ENCODE assay signal across 12 mouse cellular contexts in genomic region chr2:156005393-156005792, GRCm38 (mm10). TPM values are rescaled to one million over a fixed set of nuclear protein-coding genes. Genes with fewer than 3 reads are reported as not detected.
DNase-seq lines count a peak whose midpoint lies in the region; ATAC-seq and TF ChIP-seq lines count a peak whose summit lies in the region.
"Had no signal": no experiment of that assay in that cellular context is flagged by ENCODE, and none has a peak within 500 bp of the region (broad histone marks: within the 10 kb centered on the region; RNA-seq: fewer than 3 reads in every experiment).

No protein-coding gene starts in this region.

- no peak overlapping the region for H3K9ac ChIP-seq in intestine, postnatal 0 days (ENCODE audit: low read depth, low read length)
- no peak overlapping the region for H3K9ac ChIP-seq in intestine, embryonic 15.5 days
- H3K9ac ChIP-seq: forebrain, embryonic 12.5 days; midbrain, embryonic 13.5 days had no signal

- no peak overlapping the region for H3K4me3 ChIP-seq in intestine, postnatal 0 days (ENCODE audit: low read depth, low read length)
- H3K4me3 ChIP-seq in intestine, embryonic 15.5 days (replicated peaks), result no peak overlapping the region
- H3K4me3 ChIP-seq in testis, adult 2 months (ENCODE audit: control insufficient read depth, low read depth, low read length), result no peak overlapping the region
- H3K4me3 ChIP-seq: forebrain, embryonic 12.5 days; midbrain, embryonic 13.5 days had no signal

- H3K27me3 ChIP-seq in intestine, postnatal 0 days (replicated peaks; ENCODE audit: control insufficient read depth, insufficient read depth, low read length), result no peaks in the 10 kb centered on the region
- no peaks in the 10 kb centered on the region for H3K27me3 ChIP-seq in intestine, embryonic 15.5 days (replicated peaks)
- no peaks in the 10 kb centered on the region for H3K27me3 ChIP-seq in testis, adult 2 months (ENCODE audit: control insufficient read depth, insufficient read depth, low read length)
- H3K27me3 ChIP-seq: forebrain, embryonic 12.5 days; midbrain, embryonic 13.5 days had no signal

- no peaks in the 10 kb centered on the region for H3K4me1 ChIP-seq in intestine, postnatal 0 days (replicated peaks; ENCODE audit: control insufficient read depth, insufficient read depth, low read length)
- peaks cover 4% of the 10 kb centered on the region; the same call in 1 of the 2 replicates for H3K4me1 ChIP-seq in intestine, embryonic 15.5 days (replicated peaks)
- H3K4me1 ChIP-seq in testis, adult 2 months (ENCODE audit: control insufficient read depth, insufficient read depth, low read length), result peaks cover 6% of the 10 kb centered on the region

- no peak for DNase-seq in testis, postnatal 10 days (ENCODE audit: low spot score)
- DNase-seq in T-cell, adult 2 months (ENCODE audit: low spot score), result peak; percentile 10
- DNase-seq in thymus, postnatal 4 days, result peak; percentile 67
- DNase-seq: right cerebral cortex, adult 18-20 months had no signal

- H3K4me2 ChIP-seq in intestine, postnatal 0 days (replicated peaks; ENCODE audit: low read depth), result no peak overlapping the region
- H3K4me2 ChIP-seq in intestine, embryonic 15.5 days (replicated peaks), result no peak overlapping the region
- H3K4me2 ChIP-seq: forebrain, embryonic 12.5 days; midbrain, embryonic 13.5 days had no signal

- peak; percentile 53 for TF ChIP-seq CTCF in intestine, postnatal 0 days (IDR thresholded peaks at IDR 0.05; ENCODE audit: low read depth)
- TF ChIP-seq CTCF in testis, adult 2 months (IDR thresholded peaks at IDR 0.05; ENCODE audit: control insufficient read depth, insufficient read depth, insufficient replicate concordance, low read depth, low read length), result peak; percentile 10; the same call in 1 of the 2 replicates

- 91% methylated on average over 4 of the region's 4 CpGs for WGBS in intestine, postnatal 0 days
- whole genome bisulfite sequencing in intestine, embryonic 15.5 days, result 95% methylated on average over 4 of the region's 4 CpGs

- TF ChIP-seq POLR2A in testis, adult 2 months (IDR thresholded peaks at IDR 0.05; ENCODE audit: control insufficient read depth, low read depth, low read length), result no peak

- no peak overlapping the region for H3K27ac ChIP-seq in intestine, postnatal 0 days (ENCODE audit: low read depth, low read length)
- H3K27ac ChIP-seq in intestine, embryonic 15.5 days, result no peak overlapping the region
- H3K27ac ChIP-seq in testis, adult 2 months (ENCODE audit: control insufficient read depth, insufficient read depth, low read depth, low read length), result no peak overlapping the region
- H3K27ac ChIP-seq: forebrain, embryonic 12.5 days; midbrain, embryonic 13.5 days had no signal

- no peaks in the 10 kb centered on the region for H3K9me3 ChIP-seq in intestine, postnatal 0 days (ENCODE audit: control insufficient read depth)
- no peaks in the 10 kb centered on the region for H3K9me3 ChIP-seq in intestine, embryonic 15.5 days
- H3K9me3 ChIP-seq: midbrain, embryonic 13.5 days had no signal

- H3K36me3 ChIP-seq in intestine, postnatal 0 days (ENCODE audit: control insufficient read depth, insufficient read depth), result peaks cover 4% of the 10 kb centered on the region
- H3K36me3 ChIP-seq in intestine, embryonic 15.5 days, result peaks cover 5% of the 10 kb centered on the region
- no peaks in the 10 kb centered on the region for H3K36me3 ChIP-seq in testis, adult 2 months (ENCODE audit: control insufficient read depth, insufficient read depth, low read length)

- no peak for ATAC-seq in intestine, postnatal 0 days
- ATAC-seq in intestine, embryonic 15.5 days, result no peak
- no peak for ATAC-seq in megakaryocyte progenitor cell, adult 5-6 weeks (replicated peaks; ENCODE audit: poor library complexity)
- ATAC-seq: midbrain, embryonic 13.5 days had no signal

RNA-seq across cellular contexts. Expression of gene 6430550D23Rik, which starts 2.4 kb away (rescaled TPM):
- polyA plus RNA-seq in intestine, postnatal 0 days (2015; fragmentation: Nextera tagmentation; extraction: Ambion mirVana), result 0.59 and 1.5 TPM in 2 replicates
- polyA plus RNA-seq in intestine, embryonic 15.5 days (2015; fragmentation: Nextera tagmentation; extraction: Ambion mirVana), result 0.99 and 1.2 TPM in 2 replicates
- polyA plus RNA-seq in testis, adult 2 months (2012; rRNA removed), result 24.6 and 24.9 TPM in 2 replicates
- 0.10 and 0.74 TPM in 2 replicates for total RNA-seq in megakaryocyte progenitor cell, adult 5-6 weeks (2015)
- 0.20 and 0.92 TPM in 2 replicates for total RNA-seq in megakaryocyte progenitor cell, adult 5-6 weeks (2017)

RNA-seq across cellular contexts. Expression of gene Ergic3, which starts 2.5 kb away (rescaled TPM):
- 227 and 235 TPM in 2 replicates for polyA plus RNA-seq in intestine, postnatal 0 days (2015; fragmentation: Nextera tagmentation; extraction: Ambion mirVana)
- polyA plus RNA-seq in intestine, embryonic 15.5 days (2015; fragmentation: Nextera tagmentation; extraction: Ambion mirVana), result 209 and 252 TPM in 2 replicates
- 400 and 412 TPM in 2 replicates for polyA plus RNA-seq in testis, adult 2 months (2012; rRNA removed)
- 206 and 246 TPM in 2 replicates for total RNA-seq in megakaryocyte progenitor cell, adult 5-6 weeks (2015)
- total RNA-seq in megakaryocyte progenitor cell, adult 5-6 weeks (2017), result 65.3 and 76.8 TPM in 2 replicates

RNA-seq across cellular contexts. Expression of gene Fer1l4, which starts 47.4 kb away (rescaled TPM):
- 0.10 and 0.18 TPM in 2 replicates for polyA plus RNA-seq in intestine, postnatal 0 days (2015; fragmentation: Nextera tagmentation; extraction: Ambion mirVana)
- polyA plus RNA-seq in intestine, embryonic 15.5 days (2015; fragmentation: Nextera tagmentation; extraction: Ambion mirVana), result 0.03 and 0.08 TPM in 2 replicates
- polyA plus RNA-seq in testis, adult 2 months (2012; rRNA removed), result 2.7 TPM in 2 replicates
- total RNA-seq in megakaryocyte progenitor cell, adult 5-6 weeks (2015), result not detected in 2 replicates
- not detected in 2 replicates for total RNA-seq in megakaryocyte progenitor cell, adult 5-6 weeks (2017)
- total RNA-seq: adrenal gland, adult 18-20 months; left cerebral cortex, postnatal 25 days had no signal
- polyA plus RNA-seq: forebrain, embryonic 12.5 days; midbrain, embryonic 13.5 days had no signal

RNA-seq across cellular contexts. Expression of gene Cep250, which starts 49.1 kb away (rescaled TPM):
- 4.0 and 5.9 TPM in 2 replicates for polyA plus RNA-seq in intestine, postnatal 0 days (2015; fragmentation: Nextera tagmentation; extraction: Ambion mirVana)
- 17.0 and 18.1 TPM in 2 replicates for polyA plus RNA-seq in intestine, embryonic 15.5 days (2015; fragmentation: Nextera tagmentation; extraction: Ambion mirVana)
- 5.8 and 6.4 TPM in 2 replicates for polyA plus RNA-seq in testis, adult 2 months (2012; rRNA removed)
- total RNA-seq in megakaryocyte progenitor cell, adult 5-6 weeks (2015), result 9.6 and 12.7 TPM in 2 replicates
- 30.7 and 44.6 TPM in 2 replicates for total RNA-seq in megakaryocyte progenitor cell, adult 5-6 weeks (2017)

RNA-seq across cellular contexts. Expression of gene Spag4, which starts 59.6 kb away (rescaled TPM):
- 0.21 and 0.69 TPM in 2 replicates for polyA plus RNA-seq in intestine, postnatal 0 days (2015; fragmentation: Nextera tagmentation; extraction: Ambion mirVana)
- 2.8 and 2.9 TPM in 2 replicates for polyA plus RNA-seq in intestine, embryonic 15.5 days (2015; fragmentation: Nextera tagmentation; extraction: Ambion mirVana)
- polyA plus RNA-seq in testis, adult 2 months (2012; rRNA removed), result 844 and 859 TPM in 2 replicates
- total RNA-seq in megakaryocyte progenitor cell, adult 5-6 weeks (2015), result 1.3 and 1.7 TPM in 2 replicates
- 2.6 and 3.3 TPM in 2 replicates for total RNA-seq in megakaryocyte progenitor cell, adult 5-6 weeks (2017)

Comparison
In these comparisons a context has a peak if more than half of its experiments do, and no peak if none do; other contexts are left out.
1. RNA of gene 6430550D23Rik, which starts 2.4 kb away (polyA plus RNA-seq): 24.6 to 24.9 TPM in testis, adult 2 months; 0.99 to 1.2 TPM in intestine, embryonic 15.5 days and 0.59 to 1.5 TPM in intestine, postnatal 0 days; every median in the first group is over 10 times any median in the second.